Mouse (Mus musculus) testis, adult 2 months (tissue): ENCODE measurements around the gene Sorcs3.

Source experiments
- CTCF ChIP-seq: fragments of 200-500 bp; IDR thresholded peaks from 2 replicates; pipeline ENCODE4 v1.5.1; 2012; ENCODE audit warnings: low read depth, mild to moderate bottlenecking, inconsistent platforms, low read length, moderate library complexity; ENCODE audit not compliant: control insufficient read depth, insufficient read depth, insufficient replicate concordance
- POLR2A ChIP-seq: fragments of 200-500 bp; IDR thresholded peaks from 2 replicates; pipeline ENCODE4 v1.6.1; 2012; ENCODE audit warnings: low read depth, mild to moderate bottlenecking, inconsistent platforms, low read length, moderate library complexity; ENCODE audit not compliant: control insufficient read depth

GRCm38 (mm10) chr19:48259223-48259622 lies 53.4 kb downstream of the Sorcs3 start:
- no peak for TF ChIP-seq CTCF
- TF ChIP-seq POLR2A = no peak
